ENCODE assay signal across 29 mouse cellular contexts in the genomic region with DNA sequence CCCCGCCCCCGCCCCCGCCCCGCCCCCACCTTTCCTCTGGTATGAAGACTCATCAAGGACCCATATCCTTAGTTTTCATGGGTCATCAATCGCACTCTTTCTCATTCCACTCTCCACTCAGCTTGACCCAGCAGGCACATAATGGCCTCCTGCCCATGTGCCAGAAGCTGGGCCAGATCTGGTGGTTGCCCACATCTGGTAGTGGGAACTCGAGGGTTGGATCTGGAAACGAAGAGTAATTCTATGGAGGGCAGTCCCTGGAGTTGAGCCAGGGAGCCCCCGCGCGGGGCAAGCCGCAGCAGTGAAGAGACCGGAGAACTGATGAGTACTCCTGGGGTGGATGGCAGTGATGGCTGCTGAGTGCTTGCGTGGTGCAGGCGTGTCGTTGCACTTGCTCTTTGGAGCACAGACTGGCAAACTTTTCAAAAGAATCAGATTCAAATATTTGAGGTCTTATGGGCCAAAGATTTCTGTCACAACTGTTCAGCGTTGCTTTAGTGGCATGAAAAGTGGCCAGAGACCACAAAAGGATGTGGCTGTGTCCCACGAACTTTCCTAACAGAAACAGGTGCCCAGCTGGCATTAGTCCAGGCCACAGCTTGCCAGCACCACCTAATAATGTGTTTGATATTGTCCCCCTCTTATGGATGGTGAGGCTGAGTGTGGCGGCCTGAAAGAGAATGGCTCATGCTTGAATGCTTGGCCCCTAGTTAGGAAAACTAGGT.
A peak's percentile ranks its signal among the peaks of the same experiment; 100 is the strongest.
DNase-seq lines count a peak whose midpoint lies in the region; ATAC-seq and TF ChIP-seq lines count a peak whose summit lies in the region.
"Had no signal": no experiment of that assay in that cellular context is flagged by ENCODE, and none has a peak within 500 bp of the region (broad histone marks: within the 10 kb centered on the region; RNA-seq: fewer than 3 reads in every experiment).

No protein-coding gene starts in this region.

- no peak overlapping the region for H3K4me2 ChIP-seq in kidney, embryonic 15.5 days
- no peak overlapping the region for H3K4me2 ChIP-seq in midbrain, postnatal 0 days (ENCODE audit: low read depth, low read length, poor library complexity, severe bottlenecking)
- H3K4me2 ChIP-seq in midbrain, embryonic 13.5 days (replicated peaks) = no peak overlapping the region
- no peak overlapping the region for H3K4me2 ChIP-seq in myocyte (ENCODE audit: low read depth)
- H3K4me2 ChIP-seq: embryonic facial prominence, embryonic 12.5 days; forebrain, embryonic 15.5 days; heart, embryonic 12.5 days; midbrain, embryonic 12.5 days had no signal

- H3K4me1 ChIP-seq in kidney, embryonic 15.5 days = peaks cover 39% of the 10 kb centered on the region
- peaks cover 6% of the 10 kb centered on the region; the same call in 1 of the 2 replicates for H3K4me1 ChIP-seq in midbrain, postnatal 0 days (ENCODE audit: insufficient read depth, low read length)
- peaks cover 36% of the 10 kb centered on the region for H3K4me1 ChIP-seq in midbrain, embryonic 13.5 days (replicated peaks)
- H3K4me1 ChIP-seq: embryonic facial prominence, embryonic 12.5 days; megakaryocyte, embryonic 14.5 days had no signal

- no peaks in the 10 kb centered on the region for H3K36me3 ChIP-seq in kidney, embryonic 15.5 days
- H3K36me3 ChIP-seq in midbrain, postnatal 0 days (ENCODE audit: insufficient read depth, low read length) = no peaks in the 10 kb centered on the region
- no peaks in the 10 kb centered on the region for H3K36me3 ChIP-seq in midbrain, embryonic 13.5 days
- no peaks in the 10 kb centered on the region for H3K36me3 ChIP-seq in myocyte (ENCODE audit: control insufficient read depth, insufficient read depth)
- H3K36me3 ChIP-seq: embryonic facial prominence, embryonic 12.5 days; forebrain, embryonic 15.5 days; heart, embryonic 12.5 days; midbrain, embryonic 12.5 days had no signal

- no peak for ATAC-seq in kidney, embryonic 15.5 days (replicated peaks; ENCODE audit: low FRiP score)
- ATAC-seq in midbrain, postnatal 0 days (ENCODE audit: low FRiP score) = no peak
- ATAC-seq in midbrain, embryonic 13.5 days = no peak
- ATAC-seq: activated CD4-positive, CD25-positive, alpha-beta regulatory T cell, adult 4 months; forebrain, embryonic 15.5 days; inflammation-experienced regulatory T-cells, adult 6 months had no signal

- WGBS in kidney, embryonic 15.5 days = 84% methylated on average over 18 of the region's 18 CpGs
- WGBS in midbrain, postnatal 0 days = 76% methylated on average over 18 of the region's 18 CpGs
- WGBS in midbrain, embryonic 13.5 days = 89% methylated on average over 18 of the region's 18 CpGs

- H3K4me3 ChIP-seq in kidney, embryonic 15.5 days (replicated peaks) = no peak overlapping the region
- H3K4me3 ChIP-seq in midbrain, postnatal 0 days (ENCODE audit: low read depth, low read length) = no peak overlapping the region
- H3K4me3 ChIP-seq in midbrain, embryonic 13.5 days (replicated peaks) = no peak overlapping the region
- no peak overlapping the region for H3K4me3 ChIP-seq in myocyte
- H3K4me3 ChIP-seq: embryonic facial prominence, embryonic 12.5 days; forebrain, embryonic 15.5 days; gastrocnemius, adult 2 months; heart, adult 2 months; heart, embryonic 12.5 days; layer of hippocampus, adult 2 months; megakaryocyte, embryonic 14.5 days; midbrain, embryonic 12.5 days had no signal

- TF ChIP-seq CTCF in midbrain, postnatal 0 days (IDR thresholded peaks at IDR 0.05) = no peak

- H3K79me2 ChIP-seq in myocyte (ENCODE audit: control insufficient read depth, insufficient read depth) = no peaks in the 10 kb centered on the region

- no peaks in the 10 kb centered on the region for H3K9me3 ChIP-seq in kidney, embryonic 15.5 days (replicated peaks)
- H3K9me3 ChIP-seq in midbrain, postnatal 0 days (ENCODE audit: low read length) = no peaks in the 10 kb centered on the region
- H3K9me3 ChIP-seq in midbrain, embryonic 13.5 days = no peaks in the 10 kb centered on the region
- H3K9me3 ChIP-seq: embryonic facial prominence, embryonic 12.5 days; forebrain, embryonic 15.5 days; heart, embryonic 12.5 days; midbrain, embryonic 12.5 days had no signal

- no peaks in the 10 kb centered on the region for H3K27me3 ChIP-seq in kidney, embryonic 15.5 days
- H3K27me3 ChIP-seq in midbrain, postnatal 0 days (ENCODE audit: insufficient read depth, low read length) = no peaks in the 10 kb centered on the region
- H3K27me3 ChIP-seq in midbrain, embryonic 13.5 days = no peaks in the 10 kb centered on the region
- H3K27me3 ChIP-seq in myocyte (ENCODE audit: control insufficient read depth, insufficient read depth, insufficient read length) = no peaks in the 10 kb centered on the region
- H3K27me3 ChIP-seq: embryonic facial prominence, embryonic 12.5 days; forebrain, embryonic 15.5 days; heart, embryonic 12.5 days; megakaryocyte, embryonic 14.5 days; midbrain, embryonic 12.5 days had no signal

- no peak for TF ChIP-seq POLR2A in myocyte (IDR thresholded peaks at IDR 0.05; ENCODE audit: insufficient read length, low read depth)

- H3K27ac ChIP-seq in kidney, embryonic 15.5 days = 0 out of 2 replicates have a peak overlapping the region, but pooled peaks have one; percentile 1
- no peak overlapping the region for H3K27ac ChIP-seq in midbrain, postnatal 0 days (ENCODE audit: low read depth, low read length)
- H3K27ac ChIP-seq in midbrain, embryonic 13.5 days = no peak overlapping the region
- H3K27ac ChIP-seq: embryonic facial prominence, embryonic 12.5 days; forebrain, embryonic 15.5 days; heart, adult 2 months; layer of hippocampus, adult 2 months; midbrain, embryonic 12.5 days had no signal

- no peak overlapping the region for H3K9ac ChIP-seq in kidney, embryonic 15.5 days
- H3K9ac ChIP-seq in midbrain, postnatal 0 days (replicated peaks; ENCODE audit: low read length, poor library complexity, severe bottlenecking) = no peak overlapping the region
- no peak overlapping the region for H3K9ac ChIP-seq in midbrain, embryonic 13.5 days (replicated peaks)
- H3K9ac ChIP-seq: embryonic facial prominence, embryonic 12.5 days; forebrain, embryonic 15.5 days; heart, embryonic 12.5 days; midbrain, embryonic 12.5 days had no signal

- H3ac ChIP-seq in myocyte (ENCODE audit: control insufficient read depth, insufficient read length) = no peak overlapping the region

- peak; percentile 68 to 87 for DNase-seq in cerebellum, postnatal 10 days
- no peak for DNase-seq in cerebellum, adult 8-10 months
- no peak for DNase-seq in kidney, adult 8-10 months
- DNase-seq in midbrain, postnatal 0 days (ENCODE audit: low spot score) = peak; percentile 30
- no peak for DNase-seq in frontal cortex, postnatal 25 days (ENCODE audit: low spot score in 2 of 2)
- DNase-seq: adrenal gland, adult 2 months; adrenal gland, postnatal 36 days; cerebellum, adult 2 months; embryo, embryonic 11 days; gastrocnemius, adult 2 months; gastrocnemius, postnatal 36 days; heart, adult 2 months; kidney, adult 11 months; kidney, postnatal 36 days; liver; lung, postnatal 4 days; right cerebral cortex, postnatal 4 days; thymus, adult 2 months had no signal

TF ChIP-seq in myocyte, 11 proteins besides CTCF, POLR2A, EP300 and RAD21:
- TF ChIP-seq SRF (IDR thresholded peaks at IDR 0.05; ENCODE audit: control insufficient read depth, insufficient read length, low read depth) (no peak), POLR2AphosphoS2 (IDR thresholded peaks at IDR 0.05; ENCODE audit: insufficient read length, low read depth) (no peak), MYOG (IDR thresholded peaks at IDR 0.05; ENCODE audit: control insufficient read depth in 1 of 3, insufficient read depth in 1 of 3, insufficient read length in 2 of 3, low read depth in 2 of 3) (peak in 1 of 3 experiments; percentile 75), USF1 (IDR thresholded peaks at IDR 0.05; ENCODE audit: low read depth) (no peak), E2F4 (IDR thresholded peaks at IDR 0.05; ENCODE audit: insufficient read depth) (no peak), TCF3 (IDR thresholded peaks at IDR 0.05; ENCODE audit: insufficient read length, low read depth) (no peak), MYOD1 (IDR thresholded peaks at IDR 0.05; ENCODE audit: control insufficient read depth in 1 of 3, insufficient read length in 2 of 3, low read depth in 2 of 3) (peak in 2 of 3 experiments; percentile 46 to 79), REST (IDR thresholded peaks at IDR 0.05; ENCODE audit: insufficient read depth, insufficient read length) (no peak), TCF12 (IDR thresholded peaks at IDR 0.05; ENCODE audit: insufficient read depth, poor library complexity, severe bottlenecking) (peak; percentile 66), MAX (IDR thresholded peaks at IDR 0.05; ENCODE audit: low read depth) (no peak), CEBPB (IDR thresholded peaks at IDR 0.05; ENCODE audit: insufficient read depth, poor library complexity, severe bottlenecking) (no peak)

Comparison
In these comparisons a context has a peak if more than half of its experiments do, and no peak if none do; other contexts are left out.
1. DNase-seq: peak in cerebellum, postnatal 10 days (2 of 2) and midbrain, postnatal 0 days (single experiment); none in cerebellum, adult 8-10 months (single experiment), kidney, adult 8-10 months (0 of 2) and frontal cortex, postnatal 25 days (0 of 2).